Mouse (Mus musculus): ENCODE measurements around the gene Slc22a26.
"Not testable (repeated sequence)": the region's sequence is repeated elsewhere in the genome, so short reads cannot be mapped to it uniquely, and the experiment has no call there.

Slc22a26 gene

GRCm38 (mm10) chr19:7802571-7802970 is at the start of gene Slc22a26:
Gene Slc22a26 (minus strand): TSS chr19:7802667.
- no peak for DNase-seq (ENCODE audit: low read depth, low spot score)

DNA sequence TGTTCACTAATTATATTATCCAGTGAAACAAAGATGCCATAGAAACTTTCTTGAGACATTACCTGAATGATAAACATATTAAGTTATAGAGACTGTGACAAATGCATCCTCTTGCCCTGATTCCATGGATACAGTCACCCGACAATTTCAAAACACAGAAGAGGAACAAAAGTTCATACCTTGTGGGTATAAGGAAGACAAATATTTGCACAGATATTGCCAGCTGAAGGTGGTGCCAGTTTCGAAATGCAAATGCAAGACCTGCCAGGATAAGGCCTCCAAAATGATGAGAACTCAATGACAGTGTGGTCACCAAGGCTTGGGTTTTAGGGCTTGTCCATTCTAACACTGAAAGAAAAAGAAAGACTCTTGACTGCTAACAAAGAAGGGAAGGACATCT is 27.4 kb upstream of the Slc22a26 start:
- DNase-seq (ENCODE audit: low read depth, low spot score): no peak

- DNase-seq (ENCODE audit: low read depth, low spot score): no peak
Measured at GRCm38 (mm10) chr19:7790571-7790970, 11.9 kb downstream of the Slc22a26 start.

DNA sequence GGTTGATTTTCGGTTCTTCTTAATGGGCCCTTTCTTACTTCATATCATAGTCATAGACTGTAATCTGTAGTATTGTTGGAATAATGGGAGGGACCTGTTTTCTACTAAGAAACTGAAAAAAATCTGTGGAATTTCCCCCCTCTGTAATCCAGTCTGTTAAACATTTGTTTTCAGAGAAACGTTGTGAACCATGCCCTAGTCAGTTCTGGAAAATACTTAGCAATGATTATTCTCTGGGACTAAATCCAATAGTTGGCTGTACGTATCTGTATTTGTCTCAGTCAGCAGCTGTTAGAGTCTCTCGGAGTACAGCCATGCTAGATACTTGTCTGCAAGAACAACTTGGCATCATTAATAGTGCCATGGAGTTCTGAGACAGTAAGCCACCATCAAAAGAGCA is 27.2 kb downstream of the Slc22a26 start:
- no peak for DNase-seq (ENCODE audit: low read depth, low spot score)

GRCm38 (mm10) chr19:7766124-7766523 is 36.3 kb downstream of the Slc22a26 start:
- DNase-seq (ENCODE audit: low read depth, low spot score): no peak

GRCm38 (mm10) chr19:7765599-7765998 is 36.9 kb downstream of the Slc22a26 start:
- DNase-seq (ENCODE audit: low read depth, low spot score): no peak

DNA sequence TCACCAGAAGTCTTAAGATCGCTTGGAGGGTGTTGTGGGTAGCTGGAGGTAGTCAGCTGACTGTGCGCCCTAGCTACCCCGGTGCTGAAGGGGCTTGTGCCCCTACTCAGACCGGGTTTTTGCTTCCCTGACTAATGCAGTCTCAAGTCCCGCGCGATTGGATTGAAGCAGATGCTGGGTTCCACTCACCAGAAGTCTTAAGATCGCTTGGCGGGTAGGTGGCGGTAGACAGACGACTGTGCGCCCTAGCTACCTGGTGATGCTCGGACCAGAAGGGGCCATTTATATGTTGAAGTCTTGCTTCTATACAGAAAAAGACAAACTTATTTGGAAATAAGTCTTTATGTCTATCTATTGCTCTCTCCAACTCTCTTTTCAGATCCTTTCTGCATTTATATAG is 49.1 kb downstream of the Slc22a26 start:
- DNase-seq (ENCODE audit: low read depth, low spot score): not testable (repeated sequence)
